Mouse (Mus musculus) v-Abl transformed pro-B cells (cell line): ENCODE measurements around the gene Pla2g3.

ENCODE experiments used
- in situ Hi-C, 2 experiments: fragments of 400-800 bp; cut with MboI; formaldehyde crosslinking; loops; one replicate each; pipeline ENCODE4 v1.15.1; 2025; ENCODE audit not compliant: unreplicated experiment in 2 of 2

Pla2g3 gene

GRCm38 (mm10) chr11:3487952-3488570 is at the start of gene Pla2g3:
Gene Pla2g3 (plus strand): TSS chr11:3488284.
- in situ Hi-C loops = no loop called here

- in situ Hi-C loops = no loop called here
Observed at GRCm38 (mm10) chr11:3441696-3442443, 46.2 kb upstream of the Pla2g3 start.

DNA sequence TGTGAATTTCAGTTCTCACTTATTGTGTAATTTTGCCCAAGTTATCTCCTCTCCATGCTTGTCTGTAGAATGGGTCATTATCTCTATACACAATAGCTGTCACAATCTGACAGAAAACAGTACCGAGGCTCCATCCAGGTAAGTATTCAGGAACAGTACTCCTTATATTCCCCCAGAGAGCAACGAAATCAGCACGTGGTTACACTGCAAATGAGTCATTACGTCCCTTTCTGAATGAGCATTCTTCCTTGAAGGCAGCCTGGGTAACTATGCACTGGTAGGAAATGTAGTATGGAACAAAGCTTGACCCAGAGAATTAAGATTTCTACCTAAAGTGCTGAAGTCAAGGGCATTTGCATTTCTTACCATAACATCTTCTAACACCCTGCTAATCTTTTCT is 45.4 kb upstream of the Pla2g3 start:
- in situ Hi-C loops = no loop called here

GRCm38 (mm10) chr11:3443091-3443490 is 45.0 kb upstream of the Pla2g3 start:
- in situ Hi-C loops = no loop called here

GRCm38 (mm10) chr11:3444875-3445274 is 43.2 kb upstream of the Pla2g3 start:
- in situ Hi-C loops = no loop called here

- in situ Hi-C loops = no loop called here
Observed at GRCm38 (mm10) chr11:3451701-3452163, 36.4 kb upstream of the Pla2g3 start.

- in situ Hi-C loops = no loop called here
Observed at GRCm38 (mm10) chr11:3452167-3452639, 35.9 kb upstream of the Pla2g3 start, which contains the start of gene Rnf185. Gene Rnf185 (minus strand): TSS chr11:3452363.

- in situ Hi-C loops = no loop called here
Observed at GRCm38 (mm10) chr11:3452769-3453168, 35.3 kb upstream of the Pla2g3 start.

GRCm38 (mm10) chr11:3453467-3453866 is 34.6 kb upstream of the Pla2g3 start:
- in situ Hi-C loops = no loop called here

GRCm38 (mm10) chr11:3454506-3454905 is 33.6 kb upstream of the Pla2g3 start:
- in situ Hi-C loops = no loop called here

- in situ Hi-C loops = loop anchor here in 1 of 2 experiments (5.0 kb wide), 1 partner anchor 69 kb away; no protein-coding TSS in a partner anchor
Observed at GRCm38 (mm10) chr11:3456354-3456753, 31.7 kb upstream of the Pla2g3 start.

DNA sequence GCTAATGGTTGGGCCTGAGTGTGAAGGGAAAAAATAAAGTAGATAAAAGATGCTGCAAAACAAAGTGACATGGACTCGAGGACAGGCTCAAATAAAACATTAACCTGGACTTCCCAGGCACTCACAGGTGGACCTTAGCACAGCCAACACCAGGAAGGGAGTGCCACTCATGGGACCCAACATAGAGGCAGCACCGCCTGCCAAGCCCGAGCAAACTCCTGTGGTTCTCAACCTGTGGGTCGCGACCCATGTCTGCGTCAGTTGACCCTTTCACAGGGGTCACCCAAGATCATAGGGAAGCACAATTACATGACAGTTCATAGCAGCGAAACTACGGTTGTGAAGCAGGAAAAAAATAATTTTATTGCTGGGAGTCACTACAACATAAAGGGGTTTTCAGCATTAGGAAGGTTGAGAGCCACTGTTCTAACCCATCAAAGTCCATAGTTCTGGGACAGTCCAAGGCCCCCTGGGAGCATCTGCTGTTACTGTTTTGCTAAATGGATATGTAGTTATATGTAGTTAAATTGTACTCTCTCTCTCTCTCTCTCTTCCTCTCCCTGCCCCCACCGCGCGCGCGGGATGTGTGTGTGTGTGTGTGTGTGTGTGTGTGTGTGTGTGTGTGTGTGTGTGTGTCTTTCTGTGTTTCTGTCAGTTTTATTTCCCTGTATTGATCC is 29.5 kb upstream of the Pla2g3 start:
- in situ Hi-C loops = loop anchor here in 1 of 2 experiments (5.0 kb wide), 1 partner anchor 71 kb away; no protein-coding TSS in a partner anchor

- in situ Hi-C loops = loop anchor here in 1 of 2 experiments (5.0 kb wide), 1 partner anchor 72 kb away; no protein-coding TSS in a partner anchor
Observed at GRCm38 (mm10) chr11:3459105-3459468, 29.0 kb upstream of the Pla2g3 start.

- in situ Hi-C loops = no loop called here
Observed at GRCm38 (mm10) chr11:3462846-3463245, 25.2 kb upstream of the Pla2g3 start.

GRCm38 (mm10) chr11:3471448-3471850 is 16.6 kb upstream of the Pla2g3 start:
- in situ Hi-C loops = loop anchor here (5.0 to 10.0 kb wide), 6 partner anchors 41 to 406 kb away; partner anchors contain the start of gene Selenom (in 1 of the 2)

- in situ Hi-C loops = loop anchor here (5.0 to 10.0 kb wide), 6 partner anchors 40 to 405 kb away; partner anchors contain the start of gene Selenom (in 1 of the 2)
Observed at GRCm38 (mm10) chr11:3472484-3472883, 15.6 kb upstream of the Pla2g3 start.

GRCm38 (mm10) chr11:3474480-3475115 is 13.5 kb upstream of the Pla2g3 start:
- in situ Hi-C loops = loop anchor here (5.0 to 10.0 kb wide), 6 partner anchors 38 to 403 kb away; partner anchors contain the start of gene Selenom (in 1 of the 2)

GRCm38 (mm10) chr11:3475489-3475888 is 12.6 kb upstream of the Pla2g3 start:
- in situ Hi-C loops = loop anchor here in 1 of 2 experiments (10.0 kb wide), 1 partner anchor 209 kb away; no protein-coding TSS in a partner anchor

- in situ Hi-C loops = no loop called here
Observed at GRCm38 (mm10) chr11:3483980-3484642, 4.0 kb upstream of the Pla2g3 start.

DNA sequence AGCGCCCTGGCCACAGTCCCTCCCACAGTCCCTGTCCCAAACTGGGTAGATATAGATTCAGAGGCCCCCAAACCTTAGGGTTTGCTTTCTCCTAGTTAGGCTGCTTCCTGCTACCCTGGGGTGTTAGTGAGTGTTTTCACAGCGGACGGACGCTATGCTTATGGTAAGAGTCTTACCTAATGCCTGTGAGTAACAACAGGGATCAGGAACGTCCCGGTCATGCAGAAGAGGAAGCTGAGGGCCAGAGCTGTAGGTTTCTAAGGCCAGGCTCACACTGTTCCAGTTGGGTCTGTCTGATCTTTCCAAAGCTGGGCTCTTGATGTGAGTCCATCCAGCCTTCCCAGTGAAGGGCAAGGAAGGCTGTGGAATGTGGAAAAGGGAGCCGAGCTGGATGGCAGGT is 1.7 kb upstream of the Pla2g3 start:
- in situ Hi-C loops = no loop called here
